Mouse (Mus musculus) hindbrain, embryonic 16.5 days (tissue): ENCODE measurements at regions not wholly inside any gene's neighbourhood (a gene's known extent, or its start where the extent isn't known, plus 50 kb on each side); places are given as distances from the start of the nearest gene placed in this dataset.

Source experiments
- ATAC-seq: fragments of 200-750 bp; cut with Nextera tagmentation; 2 replicates; pipeline ENCODE4 v1.8.0; 2017; ENCODE audit warnings: moderate TSS enrichment, moderate library complexity
- H3K27ac ChIP-seq: fragments of 300-500 bp; sonication (generic); 2 replicates; pipeline ENCODE4 v1.5.1; 2014; ENCODE audit warnings: low read depth, mild to moderate bottlenecking, control low read depth, low read length, moderate library complexity
- H3K27me3 ChIP-seq: fragments of 300-500 bp; sonication (generic); replicated peaks from 2 replicates; pipeline ENCODE4 v1.6.1; 2014; ENCODE audit warnings: low read length; ENCODE audit not compliant: control insufficient read depth, insufficient read depth
- H3K36me3 ChIP-seq: fragments of 300-500 bp; sonication (generic); 2 replicates; pipeline ENCODE4 v1.6.1; 2014; ENCODE audit warnings: mild to moderate bottlenecking, low read length, moderate library complexity, mixed read lengths; ENCODE audit not compliant: control insufficient read depth, insufficient read depth
- H3K4me1 ChIP-seq: fragments of 300-500 bp; sonication (generic); 2 replicates; pipeline ENCODE4 v1.6.1; 2014; ENCODE audit warnings: low read depth, low read length; ENCODE audit not compliant: control insufficient read depth, insufficient read depth
- H3K4me2 ChIP-seq: fragments of 300-500 bp; sonication (generic); 2 replicates; pipeline ENCODE4 v1.6.1; 2014; ENCODE audit warnings: mild to moderate bottlenecking, low read length, control low read depth, moderate library complexity
- H3K4me3 ChIP-seq: fragments of 300-500 bp; sonication (generic); 2 replicates; pipeline ENCODE4 v1.5.1; 2014; ENCODE audit warnings: mild to moderate bottlenecking, low read length, control low read depth, moderate library complexity
- H3K9ac ChIP-seq: fragments of 300-500 bp; sonication (generic); 2 replicates; pipeline ENCODE4 v1.6.1; 2014; ENCODE audit warnings: low read depth, mild to moderate bottlenecking, control low read depth, low read length, moderate library complexity
- H3K9me3 ChIP-seq: fragments of 300-500 bp; sonication (generic); 2 replicates; pipeline ENCODE4 v1.6.1; 2014; ENCODE audit warnings: mild to moderate bottlenecking, low read length, moderate library complexity; ENCODE audit not compliant: control insufficient read depth
- WGBS: fragments of 180-500 bp; shearing (Covaris S2); extraction: QIAGEN DNeasy Blood & Tissue Kit; methylation state at CpG from one replicate; pipeline ENCODE4 v1.1.7; 2014; 5-methylcytosine and 5-hydroxymethylcytosine counted together

GRCm38 (mm10) chr15:56604266-56604665 lies 873.2 kb downstream of the Slc22a22 start:
- no peaks in the 10 kb centered on the region for H3K9me3 ChIP-seq
- WGBS = 94% methylated on average over 3 of the region's 3 CpGs
- ATAC-seq = no peak
- no peaks in the 10 kb centered on the region for H3K27me3 ChIP-seq
- no peak overlapping the region for H3K4me3 ChIP-seq
- H3K4me1 ChIP-seq = no peaks in the 10 kb centered on the region
- H3K27ac ChIP-seq = no peak overlapping the region
- no peak overlapping the region for H3K4me2 ChIP-seq
- H3K36me3 ChIP-seq = no peaks in the 10 kb centered on the region
- H3K9ac ChIP-seq = no peak overlapping the region

- Histone ChIP-seq H3K27me3 (no peaks in the 10 kb centered on the region), H3K36me3 (no peaks in the 10 kb centered on the region), H3K4me1 (no peaks in the 10 kb centered on the region), H3K9ac (no peak overlapping the region), H3K9me3 (no peaks in the 10 kb centered on the region), H3K4me2 (no peak overlapping the region), H3K4me3 (no peak overlapping the region), H3K27ac (no peak overlapping the region)
- WGBS = 87% methylated on average over 4 of the region's 4 CpGs
- no peak for ATAC-seq
Observed at GRCm38 (mm10) chr15:56592656-56593055, 884.8 kb downstream of the Slc22a22 start.

GRCm38 (mm10) chr15:56580745-56581515 lies 896.5 kb downstream of the Slc22a22 start:
- Histone ChIP-seq H3K27ac (no peak overlapping the region), H3K4me2 (no peak overlapping the region), H3K9me3 (no peaks in the 10 kb centered on the region), H3K9ac (no peak overlapping the region), H3K36me3 (no peaks in the 10 kb centered on the region), H3K4me1 (no peaks in the 10 kb centered on the region), H3K4me3 (no peak overlapping the region), H3K27me3 (no peaks in the 10 kb centered on the region)
- no peak for ATAC-seq
- 61% methylated on average over 3 of the region's 3 CpGs for WGBS

GRCm38 (mm10) chr15:56563192-56563591 lies 914.2 kb downstream of the Slc22a22 start:
- H3K36me3 ChIP-seq = no peaks in the 10 kb centered on the region
- WGBS = 68% methylated on average over 2 of the region's 2 CpGs
- no peak overlapping the region for H3K4me3 ChIP-seq
- ATAC-seq = no peak
- no peaks in the 10 kb centered on the region for H3K27me3 ChIP-seq
- H3K4me2 ChIP-seq = no peak overlapping the region
- H3K9me3 ChIP-seq = no peaks in the 10 kb centered on the region
- no peaks in the 10 kb centered on the region for H3K4me1 ChIP-seq
- H3K27ac ChIP-seq = no peak overlapping the region
- H3K9ac ChIP-seq = no peak overlapping the region

GRCm38 (mm10) chr15:56562785-56563184 lies 914.6 kb downstream of the Slc22a22 start:
- H3K4me1 ChIP-seq = no peaks in the 10 kb centered on the region
- H3K27ac ChIP-seq = no peak overlapping the region
- H3K9ac ChIP-seq = no peak overlapping the region
- H3K4me2 ChIP-seq = no peak overlapping the region
- no peaks in the 10 kb centered on the region for H3K36me3 ChIP-seq
- H3K27me3 ChIP-seq = no peaks in the 10 kb centered on the region
- 75% methylated on average over 1 of the region's 1 CpGs for WGBS
- no peaks in the 10 kb centered on the region for H3K9me3 ChIP-seq
- ATAC-seq = no peak
- H3K4me3 ChIP-seq = no peak overlapping the region

GRCm38 (mm10) chr15:56562143-56562542 lies 915.3 kb downstream of the Slc22a22 start:
- Histone ChIP-seq H3K9me3 (no peaks in the 10 kb centered on the region), H3K36me3 (no peaks in the 10 kb centered on the region), H3K4me3 (no peak overlapping the region), H3K27me3 (no peaks in the 10 kb centered on the region), H3K4me1 (no peaks in the 10 kb centered on the region), H3K27ac (no peak overlapping the region), H3K9ac (no peak overlapping the region), H3K4me2 (no peak overlapping the region)
- WGBS = 89% methylated on average over 2 of the region's 2 CpGs
- no peak for ATAC-seq

GRCm38 (mm10) chr15:56554386-56554785 lies 923.0 kb downstream of the Slc22a22 start:
- Histone ChIP-seq H3K27ac (no peak overlapping the region), H3K9me3 (no peaks in the 10 kb centered on the region), H3K36me3 (no peaks in the 10 kb centered on the region), H3K4me2 (no peak overlapping the region), H3K9ac (no peak overlapping the region), H3K4me3 (no peak overlapping the region), H3K4me1 (no peaks in the 10 kb centered on the region), H3K27me3 (no peaks in the 10 kb centered on the region)
- 73% methylated on average over 3 of the region's 3 CpGs for WGBS
- ATAC-seq = no peak

- Histone ChIP-seq H3K4me3 (no peak overlapping the region), H3K27ac (no peak overlapping the region), H3K4me2 (no peak overlapping the region), H3K4me1 (no peaks in the 10 kb centered on the region), H3K27me3 (no peaks in the 10 kb centered on the region), H3K9me3 (no peaks in the 10 kb centered on the region), H3K9ac (no peak overlapping the region), H3K36me3 (no peaks in the 10 kb centered on the region)
- no peak for ATAC-seq
- WGBS = 85% methylated on average over 1 of the region's 1 CpGs
Observed at GRCm38 (mm10) chr15:56553851-56554250, 923.6 kb downstream of the Slc22a22 start.

GRCm38 (mm10) chr15:56531529-56531928 lies 945.9 kb downstream of the Slc22a22 start:
- ATAC-seq = no peak
- Histone ChIP-seq H3K27me3 (no peaks in the 10 kb centered on the region), H3K4me3 (no peak overlapping the region), H3K27ac (no peak overlapping the region), H3K9ac (no peak overlapping the region), H3K4me2 (no peak overlapping the region), H3K4me1 (no peaks in the 10 kb centered on the region), H3K36me3 (no peaks in the 10 kb centered on the region), H3K9me3 (no peaks in the 10 kb centered on the region)
- WGBS = 45% methylated on average over 2 of the region's 2 CpGs
